ENCODE assay signal across 10 mouse cellular contexts in genomic region chrX:8832043-8832442, GRCm38 (mm10). TPM values are rescaled to one million over a fixed set of nuclear protein-coding genes. Genes with fewer than 3 reads are reported as not detected.
DNase-seq lines count a peak whose midpoint lies in the region; ATAC-seq and TF ChIP-seq lines count a peak whose summit lies in the region.
"Had no signal": no experiment of that assay in that cellular context is flagged by ENCODE, and none has a peak within 500 bp of the region (broad histone marks: within the 10 kb centered on the region; RNA-seq: fewer than 3 reads in every experiment).

No protein-coding gene starts in this region.

- no peaks in the 10 kb centered on the region for H3K4me1 ChIP-seq in hindbrain, embryonic 14.5 days (replicated peaks; ENCODE audit: control insufficient read depth, insufficient read depth, low read length)
- no peaks in the 10 kb centered on the region for H3K4me1 ChIP-seq in hindbrain, embryonic 13.5 days (replicated peaks)
- no peaks in the 10 kb centered on the region for H3K4me1 ChIP-seq in cortical plate, adult 2 months (ENCODE audit: control insufficient read depth, insufficient read depth, low read length)

- TF ChIP-seq CTCF in cortical plate, adult 2 months (IDR thresholded peaks at IDR 0.05; ENCODE audit: extremely low read depth, insufficient read depth, low read length) = peak; percentile 42

- intact Hi-C loops in left cerebral cortex, postnatal 4 days (cut with DNase I) = no loop called here

- H3K27ac ChIP-seq in hindbrain, embryonic 14.5 days = no peak overlapping the region
- H3K27ac ChIP-seq in hindbrain, embryonic 13.5 days = no peak overlapping the region
- no peak overlapping the region for H3K27ac ChIP-seq in cortical plate, adult 2 months (ENCODE audit: insufficient read depth, low read length)

- H3K36me3 ChIP-seq in hindbrain, embryonic 14.5 days (replicated peaks; ENCODE audit: control insufficient read depth, insufficient read depth) = no peaks in the 10 kb centered on the region
- no peaks in the 10 kb centered on the region for H3K36me3 ChIP-seq in hindbrain, embryonic 13.5 days

- no peaks in the 10 kb centered on the region for H3K9me3 ChIP-seq in hindbrain, embryonic 14.5 days (ENCODE audit: control insufficient read depth, low read length)
- H3K9me3 ChIP-seq in hindbrain, embryonic 13.5 days = no peaks in the 10 kb centered on the region

- ATAC-seq in hindbrain, embryonic 14.5 days (ENCODE audit: low FRiP score) = no peak
- no peak for ATAC-seq in hindbrain, embryonic 13.5 days (ENCODE audit: low FRiP score)

- H3K9ac ChIP-seq in hindbrain, embryonic 14.5 days = no peak overlapping the region
- H3K9ac ChIP-seq in hindbrain, embryonic 13.5 days = no peak overlapping the region

- TF ChIP-seq POLR2A in cortical plate, adult 2 months (IDR thresholded peaks at IDR 0.05; ENCODE audit: extremely low read depth, insufficient read depth, low read length) = no peak

- DNase-seq in hindbrain, embryonic 14.5 days (ENCODE audit: low spot score) = peak; percentile 72
- DNase-seq in R1 (ENCODE audit: low read depth, low spot score) = peak; percentile 33
- peak; percentile 20 for DNase-seq in induced T-regulatory cell, adult 2 months (ENCODE audit: low read depth)
- peak; percentile 57 for DNase-seq in left cerebral cortex, postnatal 4 days
- DNase-seq in retina, postnatal 7 days (ENCODE audit: low read depth, low spot score) = peak; percentile 16
- DNase-seq in spleen, postnatal 4 days (ENCODE audit: low spot score in 2 of 2) = no peak

- H3K4me3 ChIP-seq in hindbrain, embryonic 14.5 days (replicated peaks; ENCODE audit: low read length) = no peak overlapping the region
- no peak overlapping the region for H3K4me3 ChIP-seq in hindbrain, embryonic 13.5 days
- no peak overlapping the region for H3K4me3 ChIP-seq in cortical plate, adult 2 months (ENCODE audit: insufficient read depth, low read length)

- H3K4me2 ChIP-seq in hindbrain, embryonic 14.5 days (replicated peaks) = no peak overlapping the region
- no peak overlapping the region for H3K4me2 ChIP-seq in hindbrain, embryonic 13.5 days

- no peaks in the 10 kb centered on the region for H3K27me3 ChIP-seq in hindbrain, embryonic 14.5 days (ENCODE audit: control insufficient read depth, insufficient read depth, low read length)
- no peaks in the 10 kb centered on the region for H3K27me3 ChIP-seq in hindbrain, embryonic 13.5 days

RNA-seq across cellular contexts. Expression of gene Gm6592, which starts 11.8 kb away (rescaled TPM):
- polyA plus RNA-seq in hindbrain, embryonic 14.5 days (2014; fragmentation: Nextera tagmentation; extraction: Ambion mirVana) = not detected in 2 replicates
- polyA plus RNA-seq in hindbrain, embryonic 13.5 days (2015; fragmentation: Nextera tagmentation; extraction: Ambion mirVana) = not detected in 2 replicates
- polyA plus RNA-seq in cortical plate, adult 2 months (2012; rRNA removed) = not detected in 2 replicates
- total RNA-seq in left cerebral cortex, postnatal 4 days (2021) = not detected
- polyA plus RNA-seq: liver, embryonic 16.5 days; testis, adult 2 months had no signal

RNA-seq across cellular contexts. Expression of gene Ssxb5, which starts 28.6 kb away (rescaled TPM):
- not detected in 2 replicates for polyA plus RNA-seq in hindbrain, embryonic 14.5 days (2014; fragmentation: Nextera tagmentation; extraction: Ambion mirVana)
- polyA plus RNA-seq in hindbrain, embryonic 13.5 days (2015; fragmentation: Nextera tagmentation; extraction: Ambion mirVana) = not detected in 2 replicates
- polyA plus RNA-seq in cortical plate, adult 2 months (2012; rRNA removed) = not detected in 2 replicates
- not detected for total RNA-seq in left cerebral cortex, postnatal 4 days (2021)
- polyA plus RNA-seq: liver, embryonic 16.5 days had no signal

RNA-seq across cellular contexts. Expression of gene Gm5751, which starts 42.0 kb away (rescaled TPM):
- polyA plus RNA-seq in hindbrain, embryonic 14.5 days (2014; fragmentation: Nextera tagmentation; extraction: Ambion mirVana) = not detected in 2 replicates
- not detected in 2 replicates for polyA plus RNA-seq in hindbrain, embryonic 13.5 days (2015; fragmentation: Nextera tagmentation; extraction: Ambion mirVana)
- polyA plus RNA-seq in cortical plate, adult 2 months (2012; rRNA removed) = 0.46 and 0.55 TPM in 2 replicates
- total RNA-seq in left cerebral cortex, postnatal 4 days (2021) = not detected
- polyA plus RNA-seq: liver, embryonic 16.5 days had no signal

Comparison
In these comparisons a context has a peak if more than half of its experiments do, and no peak if none do; other contexts are left out.
1. DNase-seq: peak in hindbrain, embryonic 14.5 days (single experiment), R1 (single experiment), induced T-regulatory cell, adult 2 months (single experiment), left cerebral cortex, postnatal 4 days (single experiment) and retina, postnatal 7 days (single experiment); none in spleen, postnatal 4 days (0 of 2).